Mouse (Mus musculus) CD8-positive naive resting alpha-beta T cell, adult 2 months (primary cell): ENCODE data around the gene Vapb.

ENCODE experiments used
- DNase-seq, 2 experiments: peaks; one replicate each; pipeline ENCODE4 v3.0.0; 2022; ENCODE audit warnings: low read depth in 2 of 2, low spot score in 2 of 2

Gene Vapb

GRCm38 (mm10) chr2:173827228-173827627 is 89.9 kb downstream of the Vapb start:
- DNase-seq = no peak

- no peak for DNase-seq
Observed at GRCm38 (mm10) chr2:173828134-173828533, 90.8 kb downstream of the Vapb start.

GRCm38 (mm10) chr2:173832828-173833492 is 95.6 kb downstream of the Vapb start:
- DNase-seq = no peak
